Mouse (Mus musculus) spleen, postnatal 0 days (tissue): ENCODE data around the gene Olfr1346. TPM values are rescaled to one million over a fixed set of nuclear protein-coding genes. Genes with fewer than 3 reads are reported as not detected.

ENCODE experiments used
- polyA plus RNA-seq: library from polyadenylated mRNA; unstranded; fragments of >200 nt; fragmentation: Nextera tagmentation; extraction: Ambion mirVana; gene quantifications from 2 replicates; pipeline ENCODE4 v1.2.1, GENCODE M21; 2015

Gene Olfr1346
- not detected in 2 replicates for polyA plus RNA-seq

GRCm38 (mm10) chr7:6466951-6467350, at the start of gene Olfr1346:
TSS of gene Olfr1346 (plus strand) at chr7:6467101.

DNA sequence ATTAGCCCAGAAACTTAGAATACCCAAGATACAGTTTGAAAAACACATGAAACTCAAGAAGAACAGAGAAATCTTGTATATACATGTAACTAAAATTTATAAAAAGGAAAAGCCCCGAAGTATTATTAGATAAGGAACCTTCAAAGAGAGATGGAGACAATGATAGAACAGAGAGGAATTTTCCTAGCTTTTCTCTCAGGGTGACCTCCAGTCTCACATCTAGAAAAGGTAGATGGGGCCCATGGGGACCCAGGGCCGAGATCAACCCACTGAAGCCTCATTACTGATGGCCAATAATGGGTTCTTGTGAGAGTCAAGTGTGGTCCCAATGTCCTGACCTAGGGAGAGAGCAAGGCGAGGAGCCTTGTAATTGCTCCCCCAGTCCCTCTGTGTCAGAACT, 28.5 kb upstream of the Olfr1346 start, which contains the start of gene Olfr1344:
Olfr1344 (plus strand) TSS at position 301 of the 400 bp plus-strand sequence.

DNA sequence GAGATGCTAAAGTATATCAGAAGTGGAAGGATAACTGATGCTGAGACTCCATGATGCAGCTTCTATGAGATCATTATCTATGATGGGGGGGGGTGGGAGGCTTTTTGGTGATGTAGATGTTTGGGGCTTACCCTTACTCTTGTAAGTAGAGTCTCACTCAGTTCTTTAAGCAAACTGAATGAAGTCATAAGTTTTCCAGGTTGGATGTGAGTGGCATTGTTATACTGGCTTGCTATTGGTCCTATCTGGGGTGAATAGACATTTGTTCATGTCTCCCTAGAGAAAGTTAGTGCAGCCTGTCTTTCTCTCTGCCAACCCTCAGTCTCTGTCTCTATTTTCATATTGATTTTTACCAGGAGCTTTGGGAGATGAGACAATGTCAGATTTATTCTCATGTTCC, 11.0 kb upstream of the Olfr1346 start, which contains the start of gene Olfr1336:
Olfr1336 (plus strand) TSS at position 301 of the 400 bp plus-strand sequence.

DNA sequence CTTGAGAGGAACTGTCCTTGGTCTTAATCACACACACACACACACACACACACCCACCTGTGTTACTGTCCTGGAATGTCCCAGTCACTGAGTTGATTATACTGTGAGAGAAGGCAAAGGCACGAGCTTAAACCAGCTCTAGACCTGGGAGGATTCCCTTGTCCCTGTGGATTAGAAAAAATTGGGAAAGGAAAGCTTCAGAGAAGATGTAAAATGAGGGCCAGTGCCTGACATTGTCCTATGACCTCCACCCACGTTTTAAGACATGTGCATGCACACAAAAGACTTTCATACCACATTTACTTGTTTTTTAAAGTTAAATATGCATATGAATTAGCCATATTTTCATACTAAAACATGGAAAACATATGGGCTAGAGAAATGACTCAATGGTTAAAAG, 19.9 kb downstream of the Olfr1346 start, which contains the start of gene Olfr5:
Olfr5 (minus strand) TSS at position 101 of the 400 bp plus-strand sequence.

GRCm38 (mm10) chr7:6499655-6500054, 32.8 kb downstream of the Olfr1346 start, which contains the start of gene Olfr1347:
TSS of gene Olfr1347 (minus strand) at chr7:6499755.

DNA sequence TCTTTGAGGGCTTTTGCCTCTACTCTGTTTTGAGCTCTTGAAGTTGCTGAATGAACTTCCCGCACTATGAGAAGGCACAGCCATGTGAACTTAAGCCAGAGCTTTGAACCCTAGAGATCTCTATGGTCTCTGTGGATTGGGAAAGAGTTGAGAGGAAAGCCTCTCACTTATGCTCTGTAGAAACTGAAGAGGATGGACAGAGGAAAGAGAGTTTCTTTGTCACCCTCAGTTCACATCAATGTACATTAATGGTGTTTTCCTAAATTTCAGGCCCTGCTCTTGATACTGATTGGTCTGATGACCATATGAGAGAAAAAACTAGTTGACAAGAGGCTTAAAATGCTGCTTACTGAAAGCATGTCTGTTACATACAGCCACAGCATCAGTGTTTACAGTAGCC, 41.7 kb downstream of the Olfr1346 start, which contains the start of gene Olfr1348:
Olfr1348 (minus strand) TSS at position 101 of the 400 bp plus-strand sequence.

GRCm38 (mm10) chr7:6522850-6523249, 55.9 kb downstream of the Olfr1346 start, which contains the start of gene Olfr1349:
TSS of gene Olfr1349 (minus strand) at chr7:6522950.

Other genes starting within 250 kb of the Olfr1346 start
- not detected in 2 replicates for gene Zscan5b, start 244.8 kb upstream of the Olfr1346 start, polyA plus RNA-seq
- not detected in 2 replicates for gene Epp13, start 214.4 kb upstream of the Olfr1346 start, polyA plus RNA-seq
- gene Zfp667, start 180.5 kb upstream of the Olfr1346 start, polyA plus RNA-seq, result 3.9 and 4.1 TPM in 2 replicates
- gene Zfp583, start 135.8 kb upstream of the Olfr1346 start, polyA plus RNA-seq, result 1.8 and 2.0 TPM in 2 replicates
- 0.28 and 0.38 TPM in 2 replicates for gene Gm3854, start 123.3 kb upstream of the Olfr1346 start, polyA plus RNA-seq
- 1.1 and 1.4 TPM in 2 replicates for gene Zfp78, start 103.8 kb upstream of the Olfr1346 start, polyA plus RNA-seq
- gene Zfp28, start 83.8 kb upstream of the Olfr1346 start, polyA plus RNA-seq, result 1.4 and 1.5 TPM in 2 replicates
- 0.21 TPM in 1 of 2 replicates, not detected in the other for gene Smim17, start 68.4 kb upstream of the Olfr1346 start, polyA plus RNA-seq
- not detected in 2 replicates for gene Gm20715, start 56.8 kb upstream of the Olfr1346 start, polyA plus RNA-seq
- not detected in 2 replicates for gene Olfr1344, start 28.4 kb upstream of the Olfr1346 start, polyA plus RNA-seq
- gene Olfr1336, start 10.9 kb upstream of the Olfr1346 start, polyA plus RNA-seq, result not detected in 2 replicates
- not detected in 2 replicates for gene Olfr5, start 19.8 kb downstream of the Olfr1346 start, polyA plus RNA-seq
- not detected in 2 replicates for gene Olfr1347, start 32.7 kb downstream of the Olfr1346 start, polyA plus RNA-seq
- gene Olfr1348, start 41.6 kb downstream of the Olfr1346 start, polyA plus RNA-seq, result not detected in 2 replicates
- gene Olfr1349, start 55.8 kb downstream of the Olfr1346 start, polyA plus RNA-seq, result not detected in 2 replicates
- gene Olfr1350, start 97.7 kb downstream of the Olfr1346 start, polyA plus RNA-seq, result not detected in 2 replicates
- gene Zim1, start 229.3 kb downstream of the Olfr1346 start, polyA plus RNA-seq, result 1.1 and 1.2 TPM in 2 replicates